Mouse (Mus musculus): ENCODE measurements around the gene Tex261.

DNA sequence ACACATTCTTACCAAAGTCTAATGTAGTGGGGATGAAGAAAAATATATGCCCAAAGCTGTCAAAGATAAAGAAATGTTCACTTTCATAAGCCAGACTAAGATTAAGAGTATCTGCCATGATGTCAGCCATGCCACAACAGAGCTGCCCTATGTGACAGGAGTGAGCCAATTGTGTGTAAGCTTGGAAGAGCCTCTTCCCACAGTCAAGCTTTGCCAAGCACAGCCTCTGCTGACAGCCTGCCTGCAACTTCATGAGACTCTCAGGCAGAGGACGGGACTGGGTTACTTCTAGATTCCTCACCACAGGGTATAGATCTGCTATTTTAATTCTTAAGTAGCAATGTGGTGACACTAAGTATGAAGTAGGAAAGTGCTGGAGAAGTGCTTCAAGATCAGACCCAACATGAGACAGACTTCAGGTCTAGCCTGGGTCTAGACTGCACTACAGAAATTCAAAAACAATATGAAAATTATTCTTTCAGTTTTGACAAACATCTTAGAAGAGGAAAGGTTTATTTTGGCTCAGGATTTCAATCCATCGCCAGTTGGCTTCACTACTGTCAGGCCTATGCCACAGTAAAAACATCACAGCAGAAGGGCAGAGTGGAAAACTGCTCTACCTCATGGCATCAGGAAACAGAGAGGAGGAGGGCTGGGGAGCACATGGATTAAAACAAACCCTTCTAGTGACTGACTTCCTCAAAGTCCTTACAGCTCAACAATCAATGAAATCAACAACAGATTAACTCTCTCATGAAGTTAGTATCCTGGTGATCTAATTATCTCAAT lies 45.3 kb upstream of the Tex261 start:
- no peak for TF ChIP-seq GATA1 (IDR thresholded peaks at IDR 0.05; ENCODE audit: low read length)
- TF ChIP-seq TAL1 (IDR thresholded peaks at IDR 0.05; ENCODE audit: low read length), result no peak
